Mouse (Mus musculus) kidney, postnatal 0 days (tissue): ENCODE measurements around the gene Xrra1. TPM values are rescaled to one million over a fixed set of nuclear protein-coding genes. Genes with fewer than 3 reads are reported as not detected.

Experiments used
- ATAC-seq: fragments of 200-750 bp; cut with Nextera tagmentation; replicated peaks from 2 replicates; pipeline ENCODE4 v1.8.0; 2017; ENCODE audit warnings: low read depth, moderate number of reproducible peaks, moderate TSS enrichment, moderate library complexity; ENCODE audit not compliant: low FRiP score
- DNase-seq: peaks from one replicate; pipeline ENCODE4 v3.0.0-alpha.2; 2016; ENCODE audit warnings: low spot score
- H3K27ac ChIP-seq: fragments of 300-500 bp; sonication (generic); 2 replicates; pipeline ENCODE4 v1.5.1; 2014; ENCODE audit warnings: mild to moderate bottlenecking
- H3K27me3 ChIP-seq: fragments of 300-500 bp; sonication (generic); 2 replicates; pipeline ENCODE4 v1.6.1; 2014; ENCODE audit warnings: low read length, mixed read lengths; ENCODE audit not compliant: insufficient read depth
- H3K36me3 ChIP-seq: fragments of 300-500 bp; sonication (generic); 2 replicates; pipeline ENCODE4 v1.6.1; 2014; ENCODE audit warnings: low read length, mixed read lengths; ENCODE audit not compliant: insufficient read depth
- H3K4me1 ChIP-seq: fragments of 300-500 bp; sonication (generic); replicated peaks from 2 replicates; pipeline ENCODE4 v1.6.1; 2014; ENCODE audit warnings: antibody characterized with exemption, low read length, mixed read lengths; ENCODE audit not compliant: insufficient read depth
- H3K4me2 ChIP-seq: fragments of 300-500 bp; sonication (generic); 2 replicates; pipeline ENCODE4 v1.6.1; 2014; ENCODE audit warnings: mild to moderate bottlenecking, low read length, moderate library complexity, mixed read lengths
- H3K4me3 ChIP-seq: fragments of 300-500 bp; sonication (generic); replicated peaks from 2 replicates; pipeline ENCODE4 v1.5.1; 2014; ENCODE audit warnings: low read depth, low read length
- H3K9ac ChIP-seq: fragments of 300-500 bp; sonication (generic); 2 replicates; pipeline ENCODE4 v1.6.1; 2014; ENCODE audit warnings: low read depth, low read length
- H3K9me3 ChIP-seq: fragments of 300-500 bp; sonication (generic); replicated peaks from 2 replicates; pipeline ENCODE4 v1.6.1; 2016; ENCODE audit warnings: low read length, inconsistent platforms, mixed read lengths
- CTCF ChIP-seq: IDR thresholded peaks from 2 replicates; pipeline ENCODE4 v1.5.1; 2016; ENCODE audit warnings: antibody characterized with exemption, low read depth, mild to moderate bottlenecking, moderate library complexity
- WGBS: fragments of 180-500 bp; shearing (Covaris S2); extraction: QIAGEN DNeasy Blood & Tissue Kit; methylation state at CpG from one replicate; pipeline ENCODE4 v1.1.7; 2014; 5-methylcytosine and 5-hydroxymethylcytosine counted together
- polyA plus RNA-seq: library from polyadenylated mRNA; unstranded; fragments of >200 nt; fragmentation: Nextera tagmentation; extraction: Ambion mirVana; gene quantifications from 2 replicates; pipeline ENCODE4 v1.2.1, GENCODE M21; 2015

The Xrra1 gene
- polyA plus RNA-seq, 1 experiment from 2014 or later, result 0.20 TPM

DNA sequence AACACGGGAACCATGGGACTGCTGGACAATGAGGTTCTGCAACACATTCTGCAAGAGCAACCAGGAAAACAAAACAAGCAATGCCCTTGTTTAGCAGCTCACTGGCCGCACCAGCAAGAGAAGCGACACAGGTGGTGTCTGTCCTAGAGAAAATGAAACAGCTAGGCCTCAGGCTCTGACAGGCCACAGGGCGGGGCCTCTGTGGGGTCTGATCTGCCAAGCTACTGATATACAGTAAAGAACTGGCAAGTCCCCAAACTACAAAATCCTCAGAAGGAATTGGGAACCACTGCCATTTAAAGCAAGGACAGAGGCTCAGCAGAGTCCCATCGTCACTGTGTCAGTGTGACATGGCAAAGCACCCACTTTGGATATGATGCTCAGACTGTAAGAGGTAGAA lies 36.5 kb upstream of the Xrra1 start:
- WGBS, result 54% methylated on average over 5 of the region's 5 CpGs
- no peak for ATAC-seq
- TF ChIP-seq CTCF, result no peak

GRCm38 (mm10) chr7:99823045-99823663 lies 35.8 kb upstream of the Xrra1 start:
- ATAC-seq (no peak), DNase-seq (no peak)
- no peaks in the 10 kb centered on the region for H3K27me3 ChIP-seq
- no peak overlapping the region for H3K9ac ChIP-seq
- no peaks in the 10 kb centered on the region; the same call in 1 of the 2 replicates for H3K4me1 ChIP-seq
- TF ChIP-seq CTCF, result no peak
- no peak overlapping the region for H3K4me2 ChIP-seq
- no peaks in the 10 kb centered on the region for H3K9me3 ChIP-seq
- no peak overlapping the region for H3K4me3 ChIP-seq
- H3K36me3 ChIP-seq, result no peaks in the 10 kb centered on the region
- no peak overlapping the region for H3K27ac ChIP-seq
- WGBS, result 89% methylated on average over 10 of the region's 10 CpGs

More for the DNA sequence above, 36.5 kb upstream of the Xrra1 start:
- Histone ChIP-seq H3K9ac (no peak overlapping the region), H3K27me3 (no peaks in the 10 kb centered on the region), H3K36me3 (no peaks in the 10 kb centered on the region), H3K9me3 (no peaks in the 10 kb centered on the region), H3K4me3 (no peak overlapping the region), H3K4me1 (no peaks in the 10 kb centered on the region; the same call in 1 of the 2 replicates), H3K27ac (no peak overlapping the region), H3K4me2 (no peak overlapping the region)
- peak; percentile 78 for DNase-seq

GRCm38 (mm10) chr7:99824649-99825483 lies 34.0 kb upstream of the Xrra1 start:
- 86% methylated on average over 16 of the region's 16 CpGs for WGBS
- no peak overlapping the region for H3K4me3 ChIP-seq
- DNase-seq, result no peak

GRCm38 (mm10) chr7:99825511-99825910 lies 33.4 kb upstream of the Xrra1 start:
- TF ChIP-seq CTCF, result no peak
- H3K4me3 ChIP-seq, result no peak overlapping the region
- DNase-seq (no peak), ATAC-seq (no peak)
- no peaks in the 10 kb centered on the region for H3K9me3 ChIP-seq
- H3K9ac ChIP-seq, result no peak overlapping the region
- H3K27me3 ChIP-seq, result no peaks in the 10 kb centered on the region
- H3K4me2 ChIP-seq, result no peak overlapping the region
- no peaks in the 10 kb centered on the region; the same call in 1 of the 2 replicates for H3K4me1 ChIP-seq
- WGBS, result 87% methylated on average over 9 of the region's 9 CpGs
- no peak overlapping the region for H3K27ac ChIP-seq
- H3K36me3 ChIP-seq, result no peaks in the 10 kb centered on the region

More at GRCm38 (mm10) chr7:99824649-99825483, 34.0 kb upstream of the Xrra1 start:
- Histone ChIP-seq H3K36me3 (no peaks in the 10 kb centered on the region), H3K9me3 (no peaks in the 10 kb centered on the region), H3K27ac (no peak overlapping the region), H3K4me1 (no peaks in the 10 kb centered on the region; the same call in 1 of the 2 replicates), H3K4me2 (no peak overlapping the region), H3K27me3 (no peaks in the 10 kb centered on the region), H3K9ac (no peak overlapping the region)
- no peak for ATAC-seq
- TF ChIP-seq CTCF, result no peak

DNA sequence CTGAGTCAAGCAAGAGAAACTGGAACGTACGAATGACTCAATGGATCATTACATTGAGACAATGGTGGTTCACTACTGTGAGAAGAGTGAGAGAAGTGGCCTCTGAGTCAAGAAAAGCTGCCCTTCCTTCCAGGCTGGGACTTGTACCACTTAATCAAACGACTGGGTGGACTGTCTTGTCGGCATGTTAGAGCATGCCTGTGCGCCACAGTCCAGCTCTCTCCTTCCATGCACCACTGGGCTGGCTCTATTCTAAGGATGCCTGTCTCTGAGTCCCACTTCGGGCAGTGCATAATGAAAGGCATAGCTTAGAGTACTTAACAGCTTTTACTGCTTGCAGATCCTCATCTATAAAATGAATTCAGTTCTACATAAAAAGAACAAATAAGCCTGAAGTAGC lies 32.8 kb upstream of the Xrra1 start:
- H3K4me2 ChIP-seq, result no peak overlapping the region
- no peaks in the 10 kb centered on the region for H3K9me3 ChIP-seq
- H3K27ac ChIP-seq, result no peak overlapping the region
- ATAC-seq, result no peak
- no peaks in the 10 kb centered on the region for H3K36me3 ChIP-seq
- H3K4me3 ChIP-seq, result no peak overlapping the region
- H3K9ac ChIP-seq, result no peak overlapping the region
- H3K4me1 ChIP-seq, result no peaks in the 10 kb centered on the region; the same call in 1 of the 2 replicates
- WGBS, result 56% methylated on average over 6 of the region's 6 CpGs
- H3K27me3 ChIP-seq, result no peaks in the 10 kb centered on the region
- TF ChIP-seq CTCF, result no peak
- DNase-seq, result no peak

GRCm38 (mm10) chr7:99828083-99828570 lies 30.8 kb upstream of the Xrra1 start, which contains the start of gene Neu3:
TSS of gene Neu3 (minus strand) at chr7:99828417.
- peak within 1 kb of the TSS; percentile 59 for H3K4me2 ChIP-seq
- H3K27ac ChIP-seq, result peak within 1 kb of the TSS; percentile 80
- peak; percentile 48; the same call in 1 of the 2 replicates for TF ChIP-seq CTCF
- no peaks in the 10 kb centered on the region for H3K27me3 ChIP-seq
- no peaks in the 10 kb centered on the region for H3K36me3 ChIP-seq
- DNase-seq (peak; percentile 99), ATAC-seq (peak; percentile 99)
- peak within 1 kb of the TSS; percentile 62 for H3K9ac ChIP-seq
- under 1% methylated on average over 26 of the region's 26 CpGs for WGBS
- no peaks in the 10 kb centered on the region; the same call in 1 of the 2 replicates for H3K4me1 ChIP-seq
- H3K9me3 ChIP-seq, result no peaks in the 10 kb centered on the region
- peak within 1 kb of the TSS; percentile 37 for H3K4me3 ChIP-seq
